Mouse (Mus musculus): ENCODE measurements around the gene Prox2. TPM values are rescaled to one million over a fixed set of nuclear protein-coding genes. Genes with fewer than 3 reads are reported as not detected.
A peak's percentile ranks its signal among the peaks of the same experiment; 100 is the strongest.
"Not testable (repeated sequence)": the region's sequence is repeated elsewhere in the genome, so short reads cannot be mapped to it uniquely, and the experiment has no call there.

Gene Prox2
- polyA plus RNA-seq, 1 experiment: 2.6 TPM

GRCm38 (mm10) chr12:85151002-85151774, 40.6 kb upstream of the Prox2 start, which contains the start of gene Rps6kl1:
Gene Rps6kl1, minus strand, starts transcription at chr12:85151264.
- peaks cover 31% of the 10 kb centered on the region for H3K4me1 ChIP-seq (replicated peaks; ENCODE audit: control insufficient read depth, insufficient read depth, low read length)
- no peaks in the 10 kb centered on the region for H3K27me3 ChIP-seq (ENCODE audit: control insufficient read depth, insufficient read depth, low read length)
- 22% methylated on average over 28 of the region's 28 CpGs for WGBS
- no peaks in the 10 kb centered on the region for H3K36me3 ChIP-seq (ENCODE audit: control insufficient read depth, insufficient read depth, low read length)
- H3K4me3 ChIP-seq (ENCODE audit: control insufficient read depth, insufficient read depth, low read length): peak within 1 kb of the TSS; percentile 49
- TF ChIP-seq CTCF (IDR thresholded peaks at IDR 0.05; ENCODE audit: borderline replicate concordance, control insufficient read depth, extremely low read depth, insufficient read depth, low read length, poor library complexity): no peak
- no peak for TF ChIP-seq POLR2A (IDR thresholded peaks at IDR 0.05; ENCODE audit: control insufficient read depth, extremely low read depth, insufficient read depth, low read length, poor library complexity)
- H3K27ac ChIP-seq (ENCODE audit: control insufficient read depth, insufficient read depth, low read length): no peak within 1 kb of the TSS
- DNase-seq: peak; percentile 74

GRCm38 (mm10) chr12:85150321-85151001, 39.9 kb upstream of the Prox2 start:
- Histone ChIP-seq H3K4me1 (replicated peaks; ENCODE audit: control insufficient read depth, insufficient read depth, low read length) (peaks cover 31% of the 10 kb centered on the region), H3K36me3 (ENCODE audit: control insufficient read depth, insufficient read depth, low read length) (no peaks in the 10 kb centered on the region), H3K27ac (ENCODE audit: control insufficient read depth, insufficient read depth, low read length) (no peak overlapping the region), H3K27me3 (ENCODE audit: control insufficient read depth, insufficient read depth, low read length) (no peaks in the 10 kb centered on the region), H3K4me3 (ENCODE audit: control insufficient read depth, insufficient read depth, low read length) (peak overlapping the region; percentile 49)
- TF ChIP-seq POLR2A (IDR thresholded peaks at IDR 0.05; ENCODE audit: control insufficient read depth, extremely low read depth, insufficient read depth, low read length, poor library complexity): no peak
- no peak for TF ChIP-seq CTCF (IDR thresholded peaks at IDR 0.05; ENCODE audit: borderline replicate concordance, control insufficient read depth, extremely low read depth, insufficient read depth, low read length, poor library complexity)
- WGBS: 50% methylated on average over 20 of the region's 20 CpGs
- DNase-seq: no peak

DNA sequence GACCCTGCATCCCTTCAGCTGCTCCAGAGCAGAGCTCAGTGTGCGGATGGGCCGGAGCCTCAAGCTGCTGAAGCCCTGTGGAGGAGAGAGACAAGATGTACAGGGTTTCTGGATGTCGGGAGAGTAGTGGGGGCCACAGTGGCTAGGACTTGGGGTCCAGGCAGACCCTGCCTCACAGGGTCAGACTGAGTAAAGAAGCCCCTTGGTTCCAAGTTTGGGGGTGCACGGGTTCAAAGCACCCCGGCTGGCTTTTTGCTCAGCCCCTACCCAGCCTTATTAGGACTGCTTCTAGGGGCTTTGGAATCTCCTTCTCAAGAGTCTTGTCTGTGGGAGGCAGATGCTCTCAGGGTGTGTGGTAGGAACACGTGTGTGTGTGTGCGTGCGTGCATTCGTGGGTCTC, 36.3 kb upstream of the Prox2 start:
- WGBS: 77% methylated on average over 9 of the region's 9 CpGs
- H3K27ac ChIP-seq (ENCODE audit: control insufficient read depth, insufficient read depth, low read length): no peak overlapping the region
- H3K4me1 ChIP-seq (replicated peaks; ENCODE audit: control insufficient read depth, insufficient read depth, low read length): peaks cover 31% of the 10 kb centered on the region
- no peak for DNase-seq
- H3K27me3 ChIP-seq (ENCODE audit: control insufficient read depth, insufficient read depth, low read length): no peaks in the 10 kb centered on the region
- H3K4me3 ChIP-seq (ENCODE audit: control insufficient read depth, insufficient read depth, low read length): no peak overlapping the region
- TF ChIP-seq CTCF (IDR thresholded peaks at IDR 0.05; ENCODE audit: borderline replicate concordance, control insufficient read depth, extremely low read depth, insufficient read depth, low read length, poor library complexity) (no peak), POLR2A (IDR thresholded peaks at IDR 0.05; ENCODE audit: control insufficient read depth, extremely low read depth, insufficient read depth, low read length, poor library complexity) (no peak)
- H3K36me3 ChIP-seq (ENCODE audit: control insufficient read depth, insufficient read depth, low read length): no peaks in the 10 kb centered on the region

- H3K4me3 ChIP-seq (ENCODE audit: control insufficient read depth, insufficient read depth, low read length): no peak overlapping the region
- H3K4me1 ChIP-seq (replicated peaks; ENCODE audit: control insufficient read depth, insufficient read depth, low read length): peaks cover 31% of the 10 kb centered on the region
- no peak for DNase-seq
- no peak overlapping the region for H3K27ac ChIP-seq (ENCODE audit: control insufficient read depth, insufficient read depth, low read length)
- no peaks in the 10 kb centered on the region for H3K27me3 ChIP-seq (ENCODE audit: control insufficient read depth, insufficient read depth, low read length)
- H3K36me3 ChIP-seq (ENCODE audit: control insufficient read depth, insufficient read depth, low read length): no peaks in the 10 kb centered on the region
- WGBS: 38% methylated on average over 11 of the region's 11 CpGs
- TF ChIP-seq POLR2A (IDR thresholded peaks at IDR 0.05; ENCODE audit: control insufficient read depth, extremely low read depth, insufficient read depth, low read length, poor library complexity): no peak
- no peak for TF ChIP-seq CTCF (IDR thresholded peaks at IDR 0.05; ENCODE audit: borderline replicate concordance, control insufficient read depth, extremely low read depth, insufficient read depth, low read length, poor library complexity)
Measured at GRCm38 (mm10) chr12:85146355-85146754, 35.8 kb upstream of the Prox2 start.

- no peak for DNase-seq
- WGBS: 93% methylated on average over 9 of the region's 9 CpGs
- Histone ChIP-seq H3K27ac (ENCODE audit: control insufficient read depth, insufficient read depth, low read length) (no peak overlapping the region), H3K4me3 (ENCODE audit: control insufficient read depth, insufficient read depth, low read length) (no peak overlapping the region), H3K27me3 (ENCODE audit: control insufficient read depth, insufficient read depth, low read length) (no peaks in the 10 kb centered on the region), H3K36me3 (ENCODE audit: control insufficient read depth, insufficient read depth, low read length) (no peaks in the 10 kb centered on the region), H3K4me1 (replicated peaks; ENCODE audit: control insufficient read depth, insufficient read depth, low read length) (peaks cover 27% of the 10 kb centered on the region)
- TF ChIP-seq POLR2A (IDR thresholded peaks at IDR 0.05; ENCODE audit: control insufficient read depth, extremely low read depth, insufficient read depth, low read length, poor library complexity) (no peak), CTCF (IDR thresholded peaks at IDR 0.05; ENCODE audit: borderline replicate concordance, control insufficient read depth, extremely low read depth, insufficient read depth, low read length, poor library complexity) (no peak)
Measured at GRCm38 (mm10) chr12:85145630-85146029, 35.1 kb upstream of the Prox2 start.

DNA sequence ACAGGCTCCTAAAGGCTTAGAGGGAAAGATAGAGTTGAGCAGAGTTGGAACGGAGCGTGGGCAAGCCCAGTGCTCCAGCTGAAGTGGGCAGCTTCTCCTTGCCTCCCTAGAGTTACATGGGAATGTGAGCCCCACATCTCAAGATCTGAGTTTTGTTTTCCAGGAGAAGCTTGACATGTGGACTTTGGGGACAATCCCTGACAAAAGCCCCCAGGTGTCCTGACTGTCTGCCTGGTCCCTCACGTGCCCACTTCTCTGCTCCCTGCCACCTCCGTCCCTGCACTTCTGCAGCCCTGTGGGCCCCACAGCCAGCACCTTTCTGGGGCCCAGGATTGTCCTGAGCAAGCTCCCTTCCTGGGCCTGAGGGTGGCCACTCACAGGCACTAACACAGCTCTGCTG, 34.3 kb upstream of the Prox2 start:
- WGBS: 97% methylated on average over 4 of the region's 4 CpGs
- no peak for TF ChIP-seq CTCF (IDR thresholded peaks at IDR 0.05; ENCODE audit: borderline replicate concordance, control insufficient read depth, extremely low read depth, insufficient read depth, low read length, poor library complexity)
- no peak for TF ChIP-seq POLR2A (IDR thresholded peaks at IDR 0.05; ENCODE audit: control insufficient read depth, extremely low read depth, insufficient read depth, low read length, poor library complexity)
- Histone ChIP-seq H3K36me3 (ENCODE audit: control insufficient read depth, insufficient read depth, low read length) (no peaks in the 10 kb centered on the region), H3K27ac (ENCODE audit: control insufficient read depth, insufficient read depth, low read length) (no peak overlapping the region), H3K4me3 (ENCODE audit: control insufficient read depth, insufficient read depth, low read length) (no peak overlapping the region), H3K27me3 (ENCODE audit: control insufficient read depth, insufficient read depth, low read length) (no peaks in the 10 kb centered on the region), H3K4me1 (replicated peaks; ENCODE audit: control insufficient read depth, insufficient read depth, low read length) (peaks cover 22% of the 10 kb centered on the region)
- DNase-seq: no peak

GRCm38 (mm10) chr12:85144276-85144675, 33.7 kb upstream of the Prox2 start:
- H3K4me3 ChIP-seq (ENCODE audit: control insufficient read depth, insufficient read depth, low read length); H3K27ac ChIP-seq (ENCODE audit: control insufficient read depth, insufficient read depth, low read length); H3K27me3 ChIP-seq (ENCODE audit: control insufficient read depth, insufficient read depth, low read length); H3K36me3 ChIP-seq (ENCODE audit: control insufficient read depth, insufficient read depth, low read length); DNase-seq: not testable (repeated sequence)
- peaks cover 22% of the 10 kb centered on the region for H3K4me1 ChIP-seq (replicated peaks; ENCODE audit: control insufficient read depth, insufficient read depth, low read length)
- WGBS: 66% methylated on average over 2 of the region's 2 CpGs
